Mouse (Mus musculus) stomach, embryonic 16.5 days (tissue): ENCODE results near the gene Lrrc28. TPM values are rescaled to one million over a fixed set of nuclear protein-coding genes. Genes with fewer than 3 reads are reported as not detected.

Source experiments
- ATAC-seq: fragments of 200-750 bp; cut with Nextera tagmentation; 2 replicates; pipeline ENCODE4 v1.8.0; 2017; ENCODE audit warnings: moderate number of reproducible peaks, moderate TSS enrichment; ENCODE audit not compliant: insufficient read depth, low FRiP score
- H3K27ac ChIP-seq: fragments of 300-500 bp; sonication (generic); 2 replicates; pipeline ENCODE4 v1.5.1; 2014; ENCODE audit warnings: low read length
- H3K27me3 ChIP-seq: fragments of 300-500 bp; sonication (generic); 2 replicates; pipeline ENCODE4 v1.6.1; 2014; ENCODE audit warnings: low read length, control low read depth, mixed read lengths; ENCODE audit not compliant: control insufficient read depth, insufficient read depth
- H3K36me3 ChIP-seq: fragments of 300-500 bp; sonication (generic); 2 replicates; pipeline ENCODE4 v1.6.1; 2014; ENCODE audit warnings: low read length; ENCODE audit not compliant: control insufficient read depth, insufficient read depth
- H3K4me1 ChIP-seq: fragments of 300-500 bp; sonication (generic); 2 replicates; pipeline ENCODE4 v1.6.1; 2014; ENCODE audit warnings: low read length, control low read depth, mixed read lengths; ENCODE audit not compliant: control insufficient read depth, insufficient read depth
- H3K4me2 ChIP-seq: fragments of 300-500 bp; sonication (generic); 2 replicates; pipeline ENCODE4 v1.6.1; 2014; ENCODE audit warnings: low read depth, low read length, mixed read lengths
- H3K4me3 ChIP-seq: fragments of 300-500 bp; sonication (generic); replicated peaks from 2 replicates; pipeline ENCODE4 v1.5.1; 2014; ENCODE audit warnings: mild to moderate bottlenecking, low read length
- H3K9ac ChIP-seq: fragments of 300-500 bp; sonication (generic); 2 replicates; pipeline ENCODE4 v1.6.1; 2014; ENCODE audit warnings: low read length
- H3K9me3 ChIP-seq: fragments of 300-500 bp; sonication (generic); replicated peaks from 2 replicates; pipeline ENCODE4 v1.6.1; 2016; ENCODE audit warnings: low read length, control low read depth; ENCODE audit not compliant: control insufficient read depth
- WGBS: fragments of 180-500 bp; shearing (Covaris S2); extraction: QIAGEN DNeasy Blood & Tissue Kit; methylation state at CpG from one replicate; pipeline ENCODE4 v1.1.7; 2014; 5-methylcytosine and 5-hydroxymethylcytosine counted together
- polyA plus RNA-seq: library from polyadenylated mRNA; unstranded; fragments of >200 nt; fragmentation: Nextera tagmentation; extraction: Ambion mirVana; gene quantifications from 2 replicates; pipeline ENCODE4 v1.2.1, GENCODE M21; 2015

Lrrc28 gene
- polyA plus RNA-seq, 1 experiment from 2014 or later = 22.3 TPM

DNA sequence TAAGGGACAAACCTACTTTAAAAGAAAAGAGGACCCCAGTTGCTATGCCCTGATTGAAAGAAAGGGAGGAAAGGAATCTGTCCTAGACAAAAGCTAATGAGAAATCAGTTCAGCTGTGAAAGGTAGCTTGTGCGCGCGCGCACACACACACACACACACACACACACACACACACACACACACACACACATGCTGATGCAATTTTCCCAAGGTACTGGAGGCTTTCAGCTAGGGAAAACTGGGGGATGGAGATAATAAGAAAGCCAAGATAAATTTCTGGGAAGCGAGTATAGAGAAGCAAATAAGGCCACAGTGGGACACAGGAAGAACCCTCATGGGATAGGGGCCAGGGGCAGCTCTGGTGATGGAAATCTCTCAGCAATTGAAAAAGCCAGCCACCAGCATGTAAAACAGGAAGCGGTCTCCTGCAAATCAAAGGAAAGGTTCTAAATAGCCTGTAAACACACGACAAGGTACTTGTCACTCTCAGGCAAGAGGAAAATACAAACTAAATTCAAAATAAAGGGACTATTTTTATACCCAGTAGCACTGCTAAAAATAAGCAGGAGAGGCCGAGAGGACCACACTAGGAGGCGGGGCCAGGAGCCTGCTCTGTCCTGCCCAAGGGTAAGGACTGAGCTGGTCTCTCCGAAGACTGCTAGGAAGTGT lies 31.1 kb downstream of the Lrrc28 start:
- H3K4me2 ChIP-seq = no peak overlapping the region
- no peaks in the 10 kb centered on the region for H3K27me3 ChIP-seq
- H3K27ac ChIP-seq = no peak overlapping the region
- H3K4me3 ChIP-seq = no peak overlapping the region
- H3K36me3 ChIP-seq = no peaks in the 10 kb centered on the region
- 68% methylated on average over 10 of the region's 10 CpGs for WGBS
- H3K9ac ChIP-seq = no peak overlapping the region
- no peak for ATAC-seq
- H3K4me1 ChIP-seq = no peaks in the 10 kb centered on the region
- H3K9me3 ChIP-seq = no peaks in the 10 kb centered on the region

DNA sequence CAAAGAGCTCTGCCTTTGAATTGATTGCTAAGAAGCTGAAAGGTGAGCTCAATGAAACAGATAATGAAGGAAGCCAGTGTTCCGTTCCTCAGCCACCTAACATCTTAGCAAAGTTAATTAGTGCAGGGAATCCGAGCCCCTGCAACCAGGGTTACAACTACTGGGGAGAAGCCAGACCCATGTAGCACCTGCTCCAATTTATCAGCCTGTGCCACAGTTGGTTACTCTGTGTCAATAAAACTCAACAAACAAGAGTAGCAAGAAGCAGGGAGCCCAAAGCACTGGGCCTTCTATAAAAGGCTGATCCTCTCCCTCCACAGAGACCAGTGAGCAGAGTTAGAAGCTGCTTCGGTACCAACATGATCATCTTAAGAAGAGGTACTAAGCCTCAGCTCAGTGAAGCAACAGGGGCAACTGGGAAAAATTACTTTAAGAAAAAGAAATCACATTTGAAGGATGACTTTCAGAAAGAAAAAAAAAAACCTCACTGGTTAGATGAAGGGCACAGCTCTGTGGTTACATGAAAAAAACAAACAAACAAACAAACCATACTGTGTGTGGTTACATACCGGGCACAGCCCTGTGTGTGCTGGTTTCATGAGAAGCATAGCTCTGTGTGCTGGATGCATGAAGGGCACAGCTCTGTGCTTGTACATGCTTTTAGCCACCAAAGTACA lies 36.6 kb downstream of the Lrrc28 start:
- Histone ChIP-seq H3K9me3 (no peaks in the 10 kb centered on the region), H3K4me2 (no peak overlapping the region), H3K27ac (no peak overlapping the region), H3K36me3 (no peaks in the 10 kb centered on the region), H3K9ac (no peak overlapping the region), H3K4me3 (no peak overlapping the region), H3K4me1 (0 out of 2 replicates have a peak, but pooled peaks cover 6% of the 10 kb centered on the region), H3K27me3 (no peaks in the 10 kb centered on the region)
- 48% methylated on average over 4 of the region's 4 CpGs for WGBS
- no peak for ATAC-seq

DNA sequence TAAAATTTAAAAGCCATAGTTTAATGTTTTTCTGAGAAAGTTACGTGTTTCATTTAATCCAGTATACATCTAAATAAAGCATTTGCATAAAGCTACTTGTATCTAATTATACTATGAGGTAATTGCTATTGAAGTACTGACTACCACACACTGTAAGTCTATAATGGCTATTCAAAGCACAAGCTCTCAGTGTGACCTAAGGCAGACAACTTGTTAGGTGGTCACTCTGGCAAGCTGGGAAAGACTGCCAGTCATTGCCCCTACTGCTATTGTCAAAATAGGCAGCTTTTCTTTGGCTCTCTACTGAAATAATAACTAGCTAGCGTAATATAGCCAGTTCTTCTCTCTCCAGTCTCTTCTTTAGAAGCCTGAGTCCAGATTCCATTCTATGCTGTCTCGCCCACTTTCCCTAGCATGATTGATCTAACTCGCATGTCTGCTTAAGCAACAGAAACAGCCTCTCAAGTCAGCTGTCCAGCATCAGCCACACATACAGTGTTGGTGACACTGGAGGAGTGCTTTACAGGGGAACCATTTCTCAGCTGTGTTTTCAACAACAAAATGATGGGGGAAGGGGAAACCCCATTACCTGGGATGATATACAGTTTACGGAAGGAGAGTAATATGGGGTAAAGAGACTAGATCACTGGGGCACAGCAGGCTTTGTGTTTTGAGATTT lies 37.3 kb downstream of the Lrrc28 start:
- no peak for ATAC-seq
- no peak overlapping the region for H3K27ac ChIP-seq
- H3K27me3 ChIP-seq = no peaks in the 10 kb centered on the region
- 59% methylated on average over 5 of the region's 5 CpGs for WGBS
- no peak overlapping the region for H3K9ac ChIP-seq
- no peaks in the 10 kb centered on the region for H3K36me3 ChIP-seq
- no peaks in the 10 kb centered on the region for H3K9me3 ChIP-seq
- H3K4me3 ChIP-seq = no peak overlapping the region
- no peak overlapping the region for H3K4me2 ChIP-seq
- 0 out of 2 replicates have a peak, but pooled peaks cover 6% of the 10 kb centered on the region for H3K4me1 ChIP-seq

DNA sequence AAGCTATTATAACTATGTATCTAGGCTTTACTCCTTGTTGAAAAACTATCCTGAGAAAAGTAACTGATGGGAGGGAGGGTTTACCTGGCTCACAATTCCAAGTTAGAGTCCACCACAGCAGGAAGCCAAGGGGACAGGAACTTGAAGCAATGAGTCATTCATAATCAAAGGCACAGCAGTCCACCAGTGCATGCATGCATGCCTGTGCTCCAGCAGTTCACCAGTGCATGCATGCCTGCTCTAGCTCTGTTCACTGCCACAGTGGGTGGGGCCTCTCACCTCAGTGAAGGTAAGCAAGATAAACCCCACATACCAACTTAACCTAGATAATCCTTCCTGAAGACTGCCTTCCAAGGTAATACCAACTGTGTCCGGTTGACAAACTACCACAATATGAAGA lies 38.8 kb downstream of the Lrrc28 start:
- H3K27ac ChIP-seq = no peak overlapping the region
- no peaks in the 10 kb centered on the region for H3K27me3 ChIP-seq
- H3K4me3 ChIP-seq = no peak overlapping the region
- H3K36me3 ChIP-seq = no peaks in the 10 kb centered on the region
- H3K4me1 ChIP-seq = 0 out of 2 replicates have a peak, but pooled peaks cover 6% of the 10 kb centered on the region
- H3K9ac ChIP-seq = no peak overlapping the region
- H3K4me2 ChIP-seq = no peak overlapping the region
- no peaks in the 10 kb centered on the region for H3K9me3 ChIP-seq
- no peak for ATAC-seq
- WGBS = 70% methylated on average over 1 of the region's 1 CpGs

DNA sequence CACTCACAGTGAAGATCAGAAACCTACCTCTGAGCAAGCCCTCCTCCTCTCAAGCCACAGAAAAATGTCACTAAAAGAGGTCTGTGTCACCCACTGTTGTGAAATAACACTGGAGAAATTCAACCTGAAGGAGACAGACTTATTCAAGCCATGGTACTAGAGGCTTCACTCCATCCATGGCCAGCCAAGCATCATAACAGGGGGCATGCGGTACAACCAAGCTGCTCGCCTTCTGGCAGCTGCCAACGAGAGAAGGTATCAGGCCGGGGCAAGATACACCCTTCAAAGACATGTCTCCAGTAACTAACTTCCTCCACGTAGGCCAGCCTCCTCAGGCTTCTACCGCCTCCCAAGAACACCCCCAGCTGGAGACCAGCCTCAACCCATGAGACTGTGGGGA lies 40.0 kb downstream of the Lrrc28 start:
- ATAC-seq = no peak
- Histone ChIP-seq H3K27me3 (no peaks in the 10 kb centered on the region), H3K27ac (no peak overlapping the region), H3K4me3 (no peak overlapping the region), H3K9ac (no peak overlapping the region), H3K36me3 (no peaks in the 10 kb centered on the region), H3K9me3 (no peaks in the 10 kb centered on the region), H3K4me2 (no peak overlapping the region), H3K4me1 (0 out of 2 replicates have a peak, but pooled peaks cover 6% of the 10 kb centered on the region)
- WGBS = 88% methylated on average over 6 of the region's 6 CpGs

DNA sequence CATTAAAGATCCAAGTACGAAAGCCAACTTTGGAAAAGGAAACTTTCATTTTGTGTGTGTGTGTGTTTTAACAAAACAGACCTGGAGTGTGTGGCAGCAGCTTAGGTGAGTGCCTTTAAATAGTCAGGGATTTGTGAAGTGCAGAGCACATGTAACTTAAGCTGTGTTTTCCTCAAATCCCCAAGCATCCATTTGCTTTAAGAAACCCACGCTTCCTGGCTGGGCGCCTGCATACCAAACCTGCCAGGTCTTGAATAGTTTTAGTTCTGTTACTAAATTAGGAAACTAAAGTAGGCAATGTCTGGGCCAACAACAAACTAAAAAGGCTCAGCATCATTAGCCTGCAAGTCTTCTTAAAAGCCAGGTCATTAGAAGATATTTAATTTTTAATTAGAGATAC lies 47.0 kb downstream of the Lrrc28 start:
- Histone ChIP-seq H3K4me3 (no peak overlapping the region), H3K27me3 (no peaks in the 10 kb centered on the region), H3K4me2 (no peak overlapping the region), H3K4me1 (peaks cover 3% of the 10 kb centered on the region; the same call in 1 of the 2 replicates), H3K9ac (no peak overlapping the region), H3K36me3 (no peaks in the 10 kb centered on the region), H3K9me3 (no peaks in the 10 kb centered on the region), H3K27ac (peak overlapping the region; percentile 64)
- 61% methylated on average over 3 of the region's 3 CpGs for WGBS
- peak; percentile 72; the same call in 1 of the 2 replicates for ATAC-seq

DNA sequence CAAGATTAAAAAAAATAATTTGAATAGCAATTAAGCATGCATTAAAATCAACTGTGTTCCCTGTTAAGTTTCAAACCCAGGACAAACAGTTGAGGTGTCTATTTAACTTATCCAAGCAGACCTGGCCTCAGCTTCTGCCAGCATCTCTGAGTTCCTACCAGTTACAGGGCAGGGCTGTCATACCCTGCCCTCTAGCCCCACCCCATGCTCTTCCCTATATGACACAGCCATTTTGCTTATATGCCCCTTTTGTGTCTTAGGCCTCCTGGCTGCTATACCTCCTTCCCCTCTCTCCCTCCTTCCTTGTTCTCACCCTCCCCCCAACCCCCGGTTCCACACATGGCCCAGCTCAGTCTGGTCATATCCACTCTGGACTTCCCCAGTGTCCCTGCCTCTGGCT lies 48.1 kb downstream of the Lrrc28 start:
- Histone ChIP-seq H3K4me3 (no peak overlapping the region), H3K36me3 (no peaks in the 10 kb centered on the region), H3K9me3 (no peaks in the 10 kb centered on the region), H3K4me2 (no peak overlapping the region), H3K27ac (no peak overlapping the region), H3K4me1 (peaks cover 3% of the 10 kb centered on the region; the same call in 1 of the 2 replicates), H3K9ac (no peak overlapping the region), H3K27me3 (no peaks in the 10 kb centered on the region)
- 70% methylated on average over 1 of the region's 1 CpGs for WGBS
- ATAC-seq = no peak

DNA sequence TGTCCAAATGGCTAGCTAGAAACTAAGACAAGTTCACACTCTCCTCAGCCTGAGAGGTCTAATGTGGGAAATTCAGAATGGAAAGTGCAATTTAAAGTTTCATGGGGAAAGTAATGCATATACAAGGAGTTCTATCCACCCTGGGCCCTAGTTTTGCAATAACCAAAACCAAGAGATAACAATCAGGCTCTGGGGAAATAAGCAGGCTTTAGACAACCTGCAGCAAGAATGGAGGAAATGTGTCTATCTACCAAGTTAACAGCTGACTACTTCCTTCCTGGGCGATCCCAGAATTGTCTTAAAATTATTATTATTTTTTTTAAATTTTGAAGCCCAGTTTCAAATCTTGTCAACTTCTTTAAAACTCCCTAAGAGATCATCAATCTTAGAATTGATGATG lies 48.7 kb downstream of the Lrrc28 start:
- 93% methylated on average over 1 of the region's 1 CpGs for WGBS
- Histone ChIP-seq H3K9ac (no peak overlapping the region), H3K4me1 (peaks cover 3% of the 10 kb centered on the region; the same call in 1 of the 2 replicates), H3K36me3 (no peaks in the 10 kb centered on the region), H3K9me3 (no peaks in the 10 kb centered on the region), H3K4me3 (no peak overlapping the region), H3K27me3 (no peaks in the 10 kb centered on the region), H3K4me2 (no peak overlapping the region), H3K27ac (no peak overlapping the region)
- no peak for ATAC-seq

DNA sequence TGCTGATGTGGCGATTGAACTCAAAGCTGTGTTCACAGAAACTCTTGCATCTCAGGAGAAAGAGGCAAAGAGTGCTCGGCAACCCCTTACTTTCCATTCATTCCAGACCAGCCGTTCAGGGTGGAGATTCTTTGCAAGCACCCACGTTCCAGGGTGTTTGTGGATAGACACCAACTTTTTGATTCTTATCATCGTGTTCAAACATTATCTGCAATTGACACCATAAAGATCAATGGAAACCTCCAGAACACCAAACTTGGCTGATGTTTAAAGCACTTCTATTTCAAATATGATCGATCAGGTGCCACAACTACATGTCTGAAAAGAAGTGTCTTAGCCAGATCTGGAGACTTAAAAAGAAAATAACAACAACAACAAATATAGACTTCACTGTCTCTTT lies 51.2 kb downstream of the Lrrc28 start:
- Histone ChIP-seq H3K4me3 (no peak overlapping the region), H3K27ac (no peak overlapping the region), H3K9ac (no peak overlapping the region), H3K4me1 (peaks cover 3% of the 10 kb centered on the region; the same call in 1 of the 2 replicates), H3K27me3 (no peaks in the 10 kb centered on the region), H3K36me3 (no peaks in the 10 kb centered on the region), H3K9me3 (no peaks in the 10 kb centered on the region), H3K4me2 (no peak overlapping the region)
- no peak for ATAC-seq
- 73% methylated on average over 6 of the region's 6 CpGs for WGBS
